Mouse (Mus musculus) thymus, adult 2 months (tissue): Measurements from ENCODE around the gene Zfp775.

Experiments
- CTCF ChIP-seq: fragments of 200-500 bp; IDR thresholded peaks from 2 replicates; pipeline ENCODE4 v1.5.1; 2012; ENCODE audit warnings: mild to moderate bottlenecking, control low read depth, low read length, moderate library complexity, borderline replicate concordance; ENCODE audit not compliant: control insufficient read depth, poor library complexity, insufficient read depth; ENCODE audit errors: extremely low read depth
- POLR2A ChIP-seq: fragments of 200-500 bp; IDR thresholded peaks from 2 replicates; pipeline ENCODE4 v1.6.1; 2012; ENCODE audit warnings: mild to moderate bottlenecking, low read length, control low read depth, moderate library complexity; ENCODE audit not compliant: control insufficient read depth, poor library complexity, insufficient read depth; ENCODE audit errors: extremely low read depth

DNA sequence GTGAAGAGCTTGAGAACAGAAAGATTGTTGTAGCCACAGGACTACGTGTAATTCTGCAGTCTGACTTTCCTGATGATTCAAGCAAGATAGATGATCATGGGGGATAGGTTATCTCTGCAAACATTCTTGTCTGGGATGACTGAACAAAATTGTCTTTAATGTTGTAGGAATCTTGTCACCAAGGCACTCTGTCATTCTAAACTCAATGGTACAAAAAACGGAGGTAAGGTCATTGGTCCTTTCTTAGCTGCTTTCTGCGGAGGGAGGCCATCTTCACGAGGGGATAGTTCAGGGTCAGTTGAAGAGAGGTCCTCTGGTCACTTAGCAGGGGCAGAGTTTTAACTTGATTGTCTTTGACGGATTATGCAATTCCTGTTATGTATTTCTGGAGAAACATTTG lies 23.1 kb upstream of the Zfp775 start:
- TF ChIP-seq CTCF (no peak), POLR2A (no peak)
